Mouse (Mus musculus): ENCODE data around the gene Zdhhc16.
"Not testable (repeated sequence)": the region's sequence is repeated elsewhere in the genome, so short reads cannot be mapped to it uniquely, and the experiment has no call there.

Gene Zdhhc16

GRCm38 (mm10) chr19:41913774-41914591, 19.3 kb upstream of the Zdhhc16 start:
- DNase-seq (ENCODE audit: low spot score in 2 of 2) = no peak

DNA sequence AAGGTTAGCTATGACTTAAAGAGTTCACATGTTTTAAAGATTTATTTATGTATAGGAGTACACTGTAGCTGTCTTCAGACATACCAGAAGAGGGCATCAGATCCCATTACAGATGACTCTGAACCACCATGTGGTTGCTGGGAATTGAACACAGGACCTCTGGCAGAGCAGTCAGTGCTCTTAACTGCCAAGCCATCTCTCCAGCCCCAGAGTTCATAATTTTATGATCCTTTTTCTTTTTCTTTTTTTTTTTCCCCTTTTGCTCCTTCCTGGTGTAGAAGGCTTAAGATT, 18.7 kb upstream of the Zdhhc16 start:
- DNase-seq (ENCODE audit: low spot score in 2 of 2) = not testable (repeated sequence)

- DNase-seq (ENCODE audit: low spot score in 2 of 2) = no peak
Observed at GRCm38 (mm10) chr19:41915294-41915693, 18.0 kb upstream of the Zdhhc16 start.

DNA sequence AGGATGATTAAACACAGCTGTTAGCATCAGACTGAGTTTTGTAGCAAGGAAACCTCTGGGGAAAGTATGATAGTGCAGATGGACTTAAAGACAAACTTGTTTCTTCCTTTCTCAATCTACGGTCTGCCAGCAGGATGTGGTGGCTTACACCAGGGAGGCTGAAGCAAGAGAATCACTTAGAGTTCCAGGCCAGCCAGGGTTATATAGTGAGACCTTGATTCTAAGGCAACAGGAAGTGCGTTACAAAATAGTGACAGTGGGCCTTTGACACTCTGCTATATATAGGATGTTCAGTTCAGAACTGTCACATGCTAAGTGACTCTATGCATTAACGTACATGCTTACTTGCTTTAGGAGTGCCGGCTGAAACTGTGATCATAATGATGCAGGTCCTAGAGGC, 16.4 kb upstream of the Zdhhc16 start:
- no peak for DNase-seq (ENCODE audit: low spot score in 2 of 2)

DNA sequence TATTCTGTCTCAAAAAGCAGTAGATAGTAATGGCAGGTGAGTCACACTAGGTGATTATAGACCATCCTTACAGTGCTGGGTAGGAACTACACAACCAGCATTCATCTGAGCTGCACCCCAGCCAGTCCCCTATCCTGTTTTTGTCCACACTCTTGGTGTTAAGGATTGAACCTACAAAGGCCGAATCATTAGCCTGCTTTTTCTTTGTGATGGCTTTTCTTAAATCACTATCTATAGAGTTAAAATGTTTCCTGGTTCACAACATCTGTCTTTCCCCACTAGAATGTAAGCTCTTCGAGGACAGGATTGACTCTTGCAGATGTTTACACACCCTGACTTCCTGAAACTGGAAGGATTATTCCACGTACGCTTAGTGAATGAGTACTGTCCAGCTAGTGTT, 13.8 kb upstream of the Zdhhc16 start:
- DNase-seq (ENCODE audit: low spot score in 2 of 2) = no peak

DNA sequence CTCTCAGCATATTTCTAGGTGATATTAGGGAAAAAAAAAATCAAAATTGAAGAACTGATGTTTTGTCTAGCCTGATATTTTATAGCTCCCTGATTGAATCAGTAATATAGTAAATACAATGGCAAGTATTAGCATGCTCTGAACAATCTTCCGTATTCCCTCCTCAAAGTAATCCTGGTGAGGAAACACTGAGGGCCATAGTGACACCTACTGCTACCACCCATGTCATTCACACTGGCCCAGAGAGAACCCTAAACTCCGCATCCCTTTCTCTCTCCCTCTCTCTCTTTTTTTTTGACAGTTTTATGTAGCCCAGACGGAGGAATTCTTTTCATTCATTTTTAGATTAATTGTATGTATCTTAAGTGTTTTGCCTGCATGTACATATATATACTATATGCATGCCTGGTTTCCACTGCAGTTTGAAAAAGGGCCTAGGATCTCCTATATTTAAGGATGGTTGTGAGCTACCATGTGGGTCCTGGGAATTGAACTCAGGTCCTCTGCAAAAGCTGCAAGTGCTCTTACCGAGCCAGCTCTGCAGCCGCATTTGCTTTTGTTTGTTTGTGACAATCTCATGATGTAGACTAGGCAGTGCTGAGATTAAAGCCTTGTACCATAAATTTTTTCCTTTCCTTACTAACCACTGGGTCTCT, 12.7 kb upstream of the Zdhhc16 start:
- no peak for DNase-seq (ENCODE audit: low spot score in 2 of 2)

- DNase-seq (ENCODE audit: low spot score in 2 of 2) = no peak
Observed at GRCm38 (mm10) chr19:41932686-41933085, 594 bp upstream of the Zdhhc16 start.

DNA sequence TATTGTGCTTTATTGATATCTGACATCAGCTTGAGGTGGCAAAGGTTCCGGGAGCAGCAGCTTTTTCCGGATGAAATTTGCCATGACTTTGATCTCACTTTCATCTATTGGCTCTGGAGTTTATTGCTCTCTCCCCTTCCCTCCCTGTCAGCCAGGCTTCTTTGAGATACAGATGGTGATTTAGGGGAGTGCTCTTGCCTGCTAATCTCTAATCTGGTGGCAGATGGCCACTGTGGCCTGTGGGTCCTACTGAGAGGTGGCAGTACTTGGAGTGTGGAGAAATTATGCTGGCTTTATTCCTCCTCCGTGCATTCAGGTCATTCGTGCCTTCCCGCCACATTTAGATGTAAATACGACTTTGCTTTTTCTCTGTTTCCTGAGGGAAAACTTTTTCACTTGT, 844 bp downstream of the Zdhhc16 start:
- DNase-seq (ENCODE audit: low spot score in 2 of 2) = no peak

DNA sequence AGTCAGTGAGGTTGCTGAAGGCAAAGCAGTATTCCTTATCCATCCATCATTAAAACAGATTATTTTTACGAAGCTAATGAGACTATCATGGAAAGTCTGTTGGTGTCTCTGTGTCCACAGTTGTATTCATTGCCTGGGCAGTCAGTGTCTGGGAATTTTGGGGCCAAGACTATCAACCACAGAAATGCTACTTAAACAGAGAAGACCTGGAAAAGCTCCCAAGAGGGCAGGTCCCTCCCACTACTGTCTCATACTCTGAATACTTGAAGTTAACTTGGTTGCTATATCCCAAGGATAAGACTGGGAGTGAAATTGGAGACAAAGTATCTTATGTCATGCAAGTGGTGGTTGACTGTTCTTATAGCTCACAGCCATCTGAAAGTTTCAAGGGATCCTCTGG, 2.6 kb downstream of the Zdhhc16 start:
- no peak for DNase-seq (ENCODE audit: low spot score in 2 of 2)

DNA sequence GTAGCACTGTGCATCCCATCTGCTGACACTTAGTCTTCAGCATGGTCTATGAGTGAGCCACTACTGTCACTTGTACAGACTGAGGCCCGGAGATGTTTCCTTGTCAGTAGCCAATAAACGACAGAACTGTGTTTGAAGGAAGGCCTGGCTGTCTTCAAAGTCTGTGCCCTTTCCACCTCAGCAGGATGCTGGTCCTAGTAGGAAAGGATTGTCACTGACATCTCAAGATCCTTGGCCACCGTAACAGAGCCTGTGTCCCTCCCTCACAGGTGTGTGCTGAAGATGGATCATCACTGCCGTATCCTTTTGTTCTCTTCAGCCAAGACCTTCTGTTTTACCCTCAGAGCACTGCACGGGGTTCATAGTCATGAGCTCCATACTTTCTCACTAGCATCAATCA, 5.3 kb downstream of the Zdhhc16 start:
- no peak for DNase-seq (ENCODE audit: low spot score in 2 of 2)

DNA sequence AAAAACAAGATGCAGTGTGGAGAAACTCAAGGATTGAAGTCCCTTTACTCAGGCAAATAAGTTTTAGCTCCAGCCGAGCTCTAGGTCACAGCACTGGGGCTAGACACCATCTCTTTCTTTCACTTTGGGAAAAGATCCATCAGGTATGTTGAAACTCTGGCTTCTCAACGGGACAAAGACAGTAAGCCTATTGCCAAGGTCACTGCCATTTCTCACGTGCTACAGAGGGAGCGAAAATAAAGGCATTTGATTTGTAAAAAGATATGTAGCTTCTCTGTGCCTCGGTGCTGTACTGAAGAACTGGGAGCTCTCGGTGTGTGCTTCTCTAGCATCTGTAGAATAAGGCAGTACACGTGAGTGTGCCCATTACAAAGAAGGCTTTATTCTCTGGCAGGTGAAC, 10.6 kb downstream of the Zdhhc16 start:
- no peak for DNase-seq (ENCODE audit: low spot score in 2 of 2)

GRCm38 (mm10) chr19:41952287-41952686, 19.0 kb downstream of the Zdhhc16 start:
- peak in 1 of 2 experiments; percentile 24 for DNase-seq (ENCODE audit: low spot score in 2 of 2)

GRCm38 (mm10) chr19:41953574-41953973, 20.3 kb downstream of the Zdhhc16 start:
- DNase-seq (ENCODE audit: low spot score in 2 of 2) = peak in 1 of 2 experiments; percentile 20

DNA sequence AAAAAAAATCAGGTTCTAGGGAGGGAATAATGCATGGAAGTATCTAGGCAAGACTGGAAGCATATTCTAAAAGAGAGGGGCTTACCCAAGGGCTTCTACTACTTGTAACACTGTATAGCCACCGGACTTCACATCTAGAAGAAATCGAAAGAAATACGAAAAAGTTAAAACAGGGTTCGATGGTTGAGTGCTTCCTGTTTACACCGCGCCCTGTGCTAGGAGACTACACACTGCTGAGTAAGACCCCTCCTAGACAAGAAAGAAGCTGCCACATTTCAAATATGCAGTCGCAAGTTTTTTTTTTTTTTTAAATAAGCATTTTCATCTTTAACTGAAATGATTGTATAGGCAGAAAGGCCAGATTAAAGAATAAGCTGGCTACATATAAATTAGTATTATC, 36.3 kb downstream of the Zdhhc16 start:
- no peak for DNase-seq (ENCODE audit: low spot score in 2 of 2)

- peak; percentile 28 to 61 for DNase-seq (ENCODE audit: low spot score in 2 of 2)
Observed at GRCm38 (mm10) chr19:41973891-41974794, 40.9 kb downstream of the Zdhhc16 start.

DNA sequence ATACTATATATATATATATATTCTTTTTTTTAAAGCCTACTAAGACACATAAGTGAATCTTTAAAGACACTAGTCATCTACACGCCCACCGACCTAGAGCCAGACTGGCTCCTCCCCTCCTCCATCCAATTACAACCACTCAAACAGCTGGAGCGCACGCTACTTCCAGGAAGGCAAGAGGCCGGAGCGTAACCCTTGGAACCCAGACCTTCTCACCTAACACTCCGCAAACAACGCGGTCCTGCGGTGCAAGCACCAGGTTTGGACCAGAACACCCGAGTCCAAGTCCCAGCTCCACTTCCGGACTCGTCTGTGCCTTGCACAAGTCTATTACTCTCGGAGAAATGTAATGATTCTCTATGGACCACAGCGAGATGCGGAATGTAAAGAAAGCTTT, 47.1 kb downstream of the Zdhhc16 start:
- DNase-seq (ENCODE audit: low spot score in 2 of 2) = no peak

DNA sequence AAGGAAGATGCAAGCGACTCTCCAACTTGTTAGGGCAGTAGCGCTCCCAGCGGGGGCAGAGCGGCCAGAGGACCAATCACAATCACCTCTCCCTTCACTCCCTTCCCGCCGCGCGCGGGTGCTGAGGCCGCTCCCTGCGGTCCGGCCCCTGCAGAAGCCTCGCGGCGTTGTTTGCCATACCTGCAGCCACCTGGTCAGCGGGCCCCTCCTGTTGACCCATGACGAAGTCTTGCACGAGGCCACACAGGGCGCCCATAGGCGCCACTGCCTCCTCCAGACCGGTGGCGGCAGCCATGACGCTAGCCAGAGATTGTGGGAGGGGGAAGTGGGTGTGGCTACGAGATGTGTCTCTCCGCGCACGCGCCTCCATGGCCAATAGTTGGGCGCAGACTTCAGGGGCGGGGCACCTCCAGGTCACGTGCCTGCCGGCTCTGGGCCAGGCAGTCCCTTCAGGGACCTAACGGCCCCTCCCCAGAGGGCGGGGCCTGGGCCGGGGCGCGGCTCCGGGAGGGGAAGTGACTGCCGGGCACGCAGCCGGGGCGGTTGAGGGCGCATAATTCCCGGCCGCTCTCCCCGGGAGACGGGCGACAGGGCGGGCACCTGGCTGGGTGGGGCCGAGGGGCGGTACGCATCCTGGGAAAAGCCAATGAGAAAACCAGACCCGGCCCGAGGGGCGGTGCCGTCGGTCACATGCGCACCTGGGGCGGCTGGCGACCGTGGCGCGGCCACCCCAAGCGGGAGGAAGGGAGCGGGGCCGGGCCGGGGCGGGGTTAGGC, 47.7 kb downstream of the Zdhhc16 start, which contains the start of gene Mms19:
Mms19 (minus strand) TSS at position 339 of the 776 bp plus-strand sequence.
- DNase-seq (ENCODE audit: low spot score in 2 of 2) = peak; percentile 98 to 99

- no peak for DNase-seq (ENCODE audit: low spot score in 2 of 2)
Observed at GRCm38 (mm10) chr19:41981595-41981927, 48.3 kb downstream of the Zdhhc16 start, which contains the start of gene Ubtd1. Ubtd1 (plus strand) TSS chr19:41981763.

- DNase-seq (ENCODE audit: low spot score in 2 of 2) = peak; percentile 16 to 23
Observed at GRCm38 (mm10) chr19:41981931-41982790, 48.9 kb downstream of the Zdhhc16 start.

DNA sequence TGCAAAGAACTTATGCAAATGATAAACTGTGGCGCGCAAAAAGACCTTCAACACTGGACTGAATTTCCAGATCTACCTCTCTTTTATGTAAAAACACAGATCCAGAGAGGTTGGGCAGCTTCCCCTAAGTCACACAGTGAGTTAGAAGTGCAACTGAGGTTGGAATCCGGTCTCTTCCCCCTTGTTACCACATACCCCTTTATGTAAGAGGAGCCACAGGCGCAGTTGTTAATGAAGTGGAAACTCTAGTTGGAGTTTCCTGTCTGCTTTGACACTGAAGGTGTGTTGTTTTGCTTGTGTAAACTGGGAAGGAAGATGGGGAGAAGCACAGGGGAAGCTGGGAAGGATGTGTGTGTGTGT, 49.5 kb downstream of the Zdhhc16 start:
- DNase-seq (ENCODE audit: low spot score in 2 of 2) = no peak

DNA sequence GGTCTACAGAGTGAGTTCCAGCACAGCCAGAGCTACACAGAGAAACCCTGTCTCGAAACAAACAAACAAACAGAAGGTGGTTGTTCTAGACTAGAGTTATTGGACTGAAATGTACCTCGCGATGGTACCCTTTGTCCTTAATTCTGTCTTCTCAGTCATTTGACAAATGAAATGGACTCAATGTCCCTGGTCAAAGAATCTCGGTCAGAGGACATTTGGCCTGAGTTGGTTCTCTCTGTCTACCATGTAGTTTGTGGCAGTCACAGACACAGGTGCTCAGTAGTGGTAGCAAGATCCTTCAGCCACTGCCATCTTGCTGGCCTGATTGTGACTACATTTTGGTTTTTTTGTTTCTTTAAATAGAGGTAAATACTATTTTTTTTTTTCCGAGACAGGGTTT, 52.7 kb downstream of the Zdhhc16 start:
- DNase-seq (ENCODE audit: low spot score in 2 of 2) = no peak
